Mouse (Mus musculus): Measurements from ENCODE around the gene Srp14.

The Srp14 gene

GRCm38 (mm10) chr2:118431589-118431988 is 47.9 kb downstream of the Srp14 start:
- DNase-seq (ENCODE audit: inconsistent ontology term), result no peak

DNA sequence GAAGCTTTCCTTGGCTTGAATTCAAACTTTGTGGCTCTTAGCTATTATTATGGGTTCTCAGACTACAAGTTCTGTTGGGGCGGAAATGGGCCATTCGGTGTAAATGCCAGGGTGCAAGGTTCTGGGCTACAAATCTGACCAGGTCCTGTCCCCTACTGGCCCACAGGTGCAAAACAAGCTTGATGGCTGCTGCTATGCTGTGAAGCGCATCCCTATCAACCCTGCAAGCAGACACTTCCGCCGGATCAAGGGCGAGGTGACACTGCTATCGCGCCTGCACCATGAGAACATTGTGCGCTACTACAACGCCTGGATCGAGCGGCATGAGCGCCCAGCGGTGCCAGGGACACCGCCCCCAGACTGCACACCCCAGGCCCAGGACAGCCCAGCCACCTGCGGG is 48.9 kb downstream of the Srp14 start:
- DNase-seq (ENCODE audit: inconsistent ontology term), result no peak

GRCm38 (mm10) chr2:118429297-118429696 is 50.2 kb downstream of the Srp14 start:
- DNase-seq (ENCODE audit: inconsistent ontology term), result no peak

DNA sequence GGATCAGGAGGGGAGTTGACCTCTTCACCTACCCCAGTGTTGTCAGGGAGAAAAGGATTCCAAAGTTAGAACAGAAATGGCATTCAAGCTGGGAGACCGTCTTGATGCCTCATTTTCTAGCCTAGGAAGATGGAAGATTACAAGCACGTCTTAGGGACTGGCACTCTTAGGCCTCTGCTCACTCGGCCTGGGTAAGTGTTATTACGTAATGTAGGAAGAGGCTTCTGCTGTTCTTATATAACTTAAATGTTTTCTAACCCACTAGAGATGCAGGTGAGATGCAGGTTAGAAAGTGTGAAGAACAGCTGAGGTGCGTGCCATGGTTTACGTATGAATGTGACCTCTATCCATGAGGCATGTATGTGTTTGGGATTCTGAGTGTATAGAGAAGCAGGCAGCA is 51.2 kb downstream of the Srp14 start:
- no peak for DNase-seq (ENCODE audit: inconsistent ontology term)
